Mouse (Mus musculus) G1E (cell line): Measurements from ENCODE around the gene Itgal.
A peak's percentile ranks its signal among the peaks of the same experiment; 100 is the strongest.

ENCODE experiments used
- CTCF ChIP-seq: IDR thresholded peaks from 2 replicates; pipeline ENCODE4 v1.5.1; 2012; ENCODE audit warnings: low read depth, low read length, inconsistent platforms, mixed read lengths
- GATA1 ChIP-seq: IDR thresholded peaks from 2 replicates; pipeline ENCODE4 v1.6.1; 2012; ENCODE audit warnings: borderline replicate concordance, low read length, inconsistent platforms, mixed read lengths
- POLR2AphosphoS5 ChIP-seq: IDR thresholded peaks from 2 replicates; pipeline ENCODE4 v1.6.1; 2012; ENCODE audit warnings: low read depth, low read length, inconsistent platforms; ENCODE audit not compliant: insufficient replicate concordance

DNA sequence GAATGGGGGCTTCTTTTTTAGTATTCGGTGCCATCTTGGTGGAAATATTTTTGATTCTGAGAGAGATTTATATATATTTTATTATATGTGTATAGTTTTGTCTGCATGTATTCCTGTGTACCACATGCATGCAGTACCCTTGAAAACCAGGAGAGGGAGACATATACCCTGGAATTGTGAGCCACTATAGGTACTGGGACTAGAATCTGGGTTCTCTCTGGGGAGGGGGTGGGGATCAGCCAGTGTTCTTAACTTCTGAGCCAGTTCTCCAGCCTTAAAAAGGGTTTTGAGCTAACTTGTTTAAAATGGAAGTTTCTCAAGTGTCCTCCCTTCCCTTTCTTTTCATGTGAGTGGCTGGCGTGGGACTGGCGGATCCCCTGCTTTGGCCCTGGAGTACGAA is 12.8 kb downstream of the Itgal start:
- peak; percentile 47 for TF ChIP-seq CTCF
- TF ChIP-seq GATA1 = no peak
- TF ChIP-seq POLR2AphosphoS5 = no peak
